ENCODE assay signal across 13 mouse cellular contexts in the genomic region with DNA sequence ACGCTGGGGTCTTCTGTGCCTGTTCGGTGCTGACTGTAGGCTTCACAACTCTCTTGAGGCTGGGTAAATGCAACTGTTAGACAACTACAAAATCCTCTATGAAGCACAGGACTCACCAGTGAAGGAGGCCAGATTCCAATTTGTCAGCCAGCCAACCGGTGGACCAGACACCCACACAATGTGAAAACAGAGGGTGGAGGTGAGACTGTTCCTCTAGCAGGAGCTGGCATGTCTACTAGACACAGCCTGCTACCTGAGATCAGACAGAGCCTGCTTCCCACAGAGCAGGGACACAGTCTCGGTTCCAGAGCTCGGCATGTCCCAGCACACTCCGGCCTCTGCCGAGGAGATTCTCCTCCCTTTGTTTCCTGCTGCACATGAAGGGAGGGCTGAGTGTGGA.
DNase-seq lines count a peak whose midpoint lies in the region; ATAC-seq lines count a peak whose summit lies in the region.
"Had no signal": no experiment of that assay in that cellular context is flagged by ENCODE, and none has a peak within 500 bp of the region (broad histone marks: within the 10 kb centered on the region; RNA-seq: fewer than 3 reads in every experiment).

No protein-coding gene starts in this region.

- no peak for DNase-seq in frontal cortex, postnatal 10 days (ENCODE audit: low spot score in 2 of 2)
- peak; percentile 60 for DNase-seq in right cerebral cortex, adult 18-20 months
- no peak for DNase-seq in right cerebral cortex, postnatal 25 days
- peak; percentile 88 for DNase-seq in cerebellum, postnatal 10 days
- DNase-seq in gonadal fat pad, adult 2 months (ENCODE audit: low read depth): peak; percentile 41
- no peak for DNase-seq in urinary bladder, adult 18-20 months (ENCODE audit: low spot score in 2 of 2)
- no peak for DNase-seq in urinary bladder, postnatal 14 days (ENCODE audit: low spot score)
- DNase-seq: gastrocnemius, postnatal 25 days; liver, embryonic 13.5 days; midbrain, embryonic 14.5 days; right cerebral cortex, postnatal 14 days had no signal

- peak; percentile 77 for ATAC-seq in frontal cortex, adult (ENCODE audit: low TSS enrichment)
- ATAC-seq: intestine, postnatal 0 days had no signal

Comparison
In these comparisons a context has a peak if more than half of its experiments do, and no peak if none do; other contexts are left out.
1. DNase-seq: peak in right cerebral cortex, adult 18-20 months (single experiment), cerebellum, postnatal 10 days (2 of 2) and gonadal fat pad, adult 2 months (single experiment); none in frontal cortex, postnatal 10 days (0 of 2), right cerebral cortex, postnatal 25 days (single experiment), urinary bladder, adult 18-20 months (0 of 2) and urinary bladder, postnatal 14 days (single experiment).